Mouse (Mus musculus) midbrain, embryonic 11.5 days (tissue): Measurements from ENCODE around the gene Btrc. TPM values are rescaled to one million over a fixed set of nuclear protein-coding genes. Genes with fewer than 3 reads are reported as not detected.
A peak's percentile ranks its signal among the peaks of the same experiment; 100 is the strongest.

ENCODE experiments used
- ATAC-seq: fragments of 200-750 bp; cut with Nextera tagmentation; 2 replicates; pipeline ENCODE4 v1.8.0; 2017; ENCODE audit warnings: moderate TSS enrichment, moderate library complexity; ENCODE audit not compliant: low FRiP score
- DNase-seq: peaks from one replicate; pipeline ENCODE4 v3.0.0; 2015; ENCODE audit warnings: low spot score; ENCODE audit errors: missing footprints
- H3K27ac ChIP-seq: fragments of 300-500 bp; sonication (generic); 2 replicates; pipeline ENCODE4 v1.5.1; 2014; ENCODE audit warnings: low read depth, low read length
- H3K27me3 ChIP-seq: fragments of 300-500 bp; sonication (generic); 2 replicates; pipeline ENCODE4 v1.6.1; 2014; ENCODE audit warnings: mild to moderate bottlenecking, low read length, moderate library complexity, mixed read lengths; ENCODE audit not compliant: control insufficient read depth, insufficient read depth
- H3K36me3 ChIP-seq: fragments of 300-500 bp; sonication (generic); 2 replicates; pipeline ENCODE4 v1.6.1; 2014; ENCODE audit warnings: mild to moderate bottlenecking, low read length, moderate library complexity, mixed read lengths; ENCODE audit not compliant: control insufficient read depth, insufficient read depth
- H3K4me1 ChIP-seq: fragments of 300-500 bp; sonication (generic); 2 replicates; pipeline ENCODE4 v1.6.1; 2014; ENCODE audit warnings: low read length; ENCODE audit not compliant: control insufficient read depth, insufficient read depth
- H3K4me2 ChIP-seq: fragments of 300-500 bp; sonication (generic); 2 replicates; pipeline ENCODE4 v1.6.1; 2014; ENCODE audit warnings: mild to moderate bottlenecking, moderate library complexity
- H3K4me3 ChIP-seq: fragments of 300-500 bp; sonication (generic); 2 replicates; pipeline ENCODE4 v1.5.1; 2014; ENCODE audit warnings: low read depth, low read length
- H3K9ac ChIP-seq: fragments of 300-500 bp; sonication (generic); 2 replicates; pipeline ENCODE4 v1.6.1; 2014; ENCODE audit warnings: low read length
- H3K9me3 ChIP-seq: fragments of 300-500 bp; sonication (generic); 2 replicates; pipeline ENCODE4 v1.6.1; 2016; ENCODE audit warnings: low read length; ENCODE audit not compliant: control insufficient read depth
- WGBS: fragments of 180-500 bp; shearing (Covaris S2); extraction: QIAGEN DNeasy Blood & Tissue Kit; methylation state at CpG from one replicate; pipeline ENCODE4 v1.1.7; 2014; 5-methylcytosine and 5-hydroxymethylcytosine counted together
- polyA plus RNA-seq: library from polyadenylated mRNA; unstranded; fragments of >200 nt; fragmentation: Nextera tagmentation; extraction: Ambion mirVana; gene quantifications from 2 replicates; pipeline ENCODE4 v1.2.1, GENCODE M21; 2014

Btrc gene
- polyA plus RNA-seq, 1 experiment from 2014 or later = 49.5 TPM

DNA sequence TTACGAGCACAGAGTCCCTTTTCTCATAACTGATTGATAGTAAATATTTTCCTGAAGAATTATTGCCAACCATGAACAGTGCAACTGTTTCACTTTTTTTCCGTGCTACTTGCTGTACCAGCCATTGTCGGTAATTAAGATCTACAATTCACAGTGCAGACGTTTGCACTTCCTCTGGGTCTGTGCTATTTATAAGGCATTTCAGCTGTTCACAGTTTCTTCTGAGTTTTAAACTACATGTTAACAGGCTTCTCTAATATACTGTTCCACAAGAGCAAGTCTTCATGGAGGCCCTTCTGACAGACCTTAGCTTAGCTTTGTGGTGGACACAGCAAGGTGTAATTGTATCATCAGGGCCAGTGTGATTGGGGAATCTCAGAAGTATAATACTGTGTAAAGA, 111.2 kb downstream of the Btrc start:
- Histone ChIP-seq H3K9me3 (no peaks in the 10 kb centered on the region), H3K4me2 (no peak overlapping the region), H3K27me3 (peaks cover 2% of the 10 kb centered on the region; the same call in 1 of the 2 replicates), H3K36me3 (no peaks in the 10 kb centered on the region), H3K4me1 (peaks cover 10% of the 10 kb centered on the region), H3K9ac (no peak overlapping the region), H3K27ac (no peak overlapping the region), H3K4me3 (no peak overlapping the region)
- WGBS = 84% methylated on average over 4 of the region's 4 CpGs
- no peak for DNase-seq
- ATAC-seq = no peak

DNA sequence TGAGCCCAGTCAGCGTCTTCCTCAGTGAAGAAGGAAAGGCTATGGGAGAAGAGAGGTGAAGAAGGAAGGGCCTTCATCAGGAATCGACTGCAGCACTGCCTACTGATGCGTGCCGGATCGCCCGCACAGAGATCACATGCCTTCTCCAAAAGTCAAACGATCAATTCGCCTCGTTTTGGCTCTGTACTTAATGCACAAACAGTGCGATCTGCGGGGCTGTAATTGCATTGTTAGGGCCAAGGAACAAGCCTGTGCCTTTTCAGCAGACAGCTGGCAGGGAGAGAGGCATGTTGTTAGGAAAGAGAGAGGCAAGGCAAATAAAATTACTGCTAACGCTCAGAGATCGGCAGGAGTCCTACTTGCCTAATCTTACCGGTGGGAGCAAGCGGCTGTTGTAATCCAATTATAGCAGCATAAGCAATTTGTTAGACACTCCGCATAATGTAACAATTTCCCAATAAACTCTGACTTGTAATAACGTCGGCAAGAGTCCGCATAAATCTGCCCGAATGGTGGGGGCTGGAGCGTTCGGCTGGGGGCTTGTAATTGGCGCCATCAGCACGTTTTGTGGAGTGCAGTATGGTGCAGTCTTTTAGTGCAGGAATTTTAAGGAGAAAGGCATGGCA, 112.5 kb downstream of the Btrc start:
- peak; percentile 86 for DNase-seq
- Histone ChIP-seq H3K9me3 (no peaks in the 10 kb centered on the region), H3K4me2 (no peak overlapping the region), H3K4me3 (no peak overlapping the region), H3K9ac (no peak overlapping the region), H3K4me1 (peaks cover 10% of the 10 kb centered on the region), H3K27me3 (peaks cover 2% of the 10 kb centered on the region; the same call in 1 of the 2 replicates), H3K36me3 (no peaks in the 10 kb centered on the region), H3K27ac (no peak overlapping the region)
- no peak for ATAC-seq
- 42% methylated on average over 24 of the region's 24 CpGs for WGBS

GRCm38 (mm10) chr19:45479548-45479947, 116.0 kb downstream of the Btrc start:
- ATAC-seq (no peak), DNase-seq (peak; percentile 66)
- no peak overlapping the region for H3K4me2 ChIP-seq
- no peak overlapping the region for H3K9ac ChIP-seq
- no peaks in the 10 kb centered on the region for H3K36me3 ChIP-seq
- no peaks in the 10 kb centered on the region for H3K9me3 ChIP-seq
- peaks cover 2% of the 10 kb centered on the region; the same call in 1 of the 2 replicates for H3K27me3 ChIP-seq
- H3K27ac ChIP-seq = no peak overlapping the region
- H3K4me1 ChIP-seq = peaks cover 10% of the 10 kb centered on the region
- no peak overlapping the region for H3K4me3 ChIP-seq
- 90% methylated on average over 6 of the region's 6 CpGs for WGBS

GRCm38 (mm10) chr19:45480490-45480889, 117.0 kb downstream of the Btrc start:
- H3K4me1 ChIP-seq = peaks cover 10% of the 10 kb centered on the region
- no peak overlapping the region for H3K4me3 ChIP-seq
- DNase-seq = peak; percentile 49
- H3K36me3 ChIP-seq = no peaks in the 10 kb centered on the region
- ATAC-seq = no peak
- no peak overlapping the region for H3K9ac ChIP-seq
- 87% methylated on average over 2 of the region's 2 CpGs for WGBS
- H3K27me3 ChIP-seq = peaks cover 1% of the 10 kb centered on the region; the same call in 1 of the 2 replicates
- no peak overlapping the region for H3K4me2 ChIP-seq
- no peak overlapping the region for H3K27ac ChIP-seq
- H3K9me3 ChIP-seq = no peaks in the 10 kb centered on the region

DNA sequence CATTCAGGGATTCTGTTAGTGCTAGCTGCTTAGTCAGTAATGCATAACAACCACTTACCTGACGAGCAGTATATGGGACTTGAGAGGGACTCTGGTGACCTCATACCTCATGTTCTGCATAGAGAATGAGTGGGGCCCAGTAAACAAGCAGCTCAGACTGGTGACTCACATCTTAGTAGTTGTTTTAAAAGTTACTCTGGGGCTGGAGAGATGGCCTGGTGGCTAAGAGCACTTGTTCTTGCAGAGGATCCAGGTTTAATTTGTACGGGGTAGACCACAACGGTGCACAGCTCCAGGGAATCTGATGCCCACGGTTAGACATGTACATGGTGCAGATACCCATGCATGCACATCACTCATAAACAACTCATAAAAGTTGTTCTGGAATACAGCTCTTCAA, 117.4 kb downstream of the Btrc start:
- Histone ChIP-seq H3K36me3 (no peaks in the 10 kb centered on the region), H3K4me2 (no peak overlapping the region), H3K9me3 (no peaks in the 10 kb centered on the region), H3K27me3 (no peaks in the 10 kb centered on the region), H3K4me3 (no peak overlapping the region), H3K9ac (no peak overlapping the region), H3K27ac (no peak overlapping the region), H3K4me1 (peaks cover 6% of the 10 kb centered on the region)
- DNase-seq (no peak), ATAC-seq (no peak)
- WGBS = 91% methylated on average over 4 of the region's 4 CpGs

GRCm38 (mm10) chr19:45483470-45483869, 119.9 kb downstream of the Btrc start:
- ATAC-seq (no peak), DNase-seq (peak; percentile 82)
- Histone ChIP-seq H3K9me3 (no peaks in the 10 kb centered on the region), H3K9ac (no peak overlapping the region), H3K27me3 (no peaks in the 10 kb centered on the region), H3K4me1 (no peaks in the 10 kb centered on the region), H3K27ac (no peak overlapping the region), H3K36me3 (no peaks in the 10 kb centered on the region), H3K4me3 (no peak overlapping the region), H3K4me2 (no peak overlapping the region)
- 75% methylated on average over 2 of the region's 2 CpGs for WGBS

GRCm38 (mm10) chr19:45486206-45486991, 122.9 kb downstream of the Btrc start:
- no peaks in the 10 kb centered on the region for H3K27me3 ChIP-seq
- H3K4me1 ChIP-seq = no peaks in the 10 kb centered on the region
- no peak overlapping the region for H3K9ac ChIP-seq
- ATAC-seq (no peak), DNase-seq (peak; percentile 81)
- H3K36me3 ChIP-seq = no peaks in the 10 kb centered on the region
- WGBS = 93% methylated on average over 6 of the region's 6 CpGs
- H3K27ac ChIP-seq = no peak overlapping the region
- no peaks in the 10 kb centered on the region for H3K9me3 ChIP-seq
- no peak overlapping the region for H3K4me3 ChIP-seq
- H3K4me2 ChIP-seq = no peak overlapping the region

DNA sequence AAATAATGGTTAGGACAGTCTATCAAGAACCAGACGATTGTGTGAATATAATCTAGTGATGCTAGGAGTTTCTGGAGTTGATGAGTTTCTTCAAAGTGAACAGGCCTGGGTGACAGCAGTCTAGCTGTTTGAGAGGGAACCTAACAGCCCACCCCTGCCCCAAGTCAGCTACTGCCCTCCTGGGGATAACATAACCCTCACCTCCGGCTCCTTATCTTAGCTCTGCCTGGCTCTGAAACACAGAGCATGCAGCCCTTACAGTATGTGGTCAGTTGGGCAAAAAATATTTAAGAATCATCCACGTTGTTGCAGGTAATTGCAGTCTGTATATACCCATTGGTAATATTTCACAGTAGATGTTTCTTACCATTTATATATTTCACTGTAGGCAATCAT, 123.5 kb downstream of the Btrc start:
- DNase-seq (peak; percentile 23), ATAC-seq (no peak)
- Histone ChIP-seq H3K9me3 (no peaks in the 10 kb centered on the region), H3K4me3 (no peak overlapping the region), H3K36me3 (no peaks in the 10 kb centered on the region), H3K9ac (no peak overlapping the region), H3K4me1 (no peaks in the 10 kb centered on the region), H3K27me3 (no peaks in the 10 kb centered on the region), H3K4me2 (no peak overlapping the region), H3K27ac (no peak overlapping the region)
- WGBS = 91% methylated on average over 3 of the region's 3 CpGs

DNA sequence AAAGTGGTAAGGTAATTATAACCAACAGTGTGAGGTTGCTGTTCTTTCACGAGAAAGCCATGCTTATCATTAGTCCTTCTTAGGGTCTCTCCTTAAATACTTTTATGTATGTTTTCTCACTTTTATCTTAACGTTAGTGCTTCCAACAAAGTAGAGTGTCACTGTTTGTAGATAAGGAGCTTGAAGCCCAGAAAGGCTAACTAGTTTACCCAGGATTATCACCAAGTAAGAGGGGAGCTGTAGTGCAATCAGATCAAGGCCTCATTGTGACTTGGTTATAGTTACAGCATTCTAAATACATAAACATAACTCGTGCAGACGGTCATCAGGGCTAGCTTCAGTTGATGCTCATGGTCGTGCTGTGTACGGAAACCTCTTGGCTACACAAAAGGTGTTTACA, 126.4 kb downstream of the Btrc start:
- ATAC-seq = no peak
- WGBS = 91% methylated on average over 6 of the region's 6 CpGs
- no peak for DNase-seq
- H3K36me3 ChIP-seq = no peaks in the 10 kb centered on the region
- no peaks in the 10 kb centered on the region for H3K9me3 ChIP-seq
- H3K4me2 ChIP-seq = no peak overlapping the region
- H3K27ac ChIP-seq = no peak overlapping the region
- no peaks in the 10 kb centered on the region for H3K4me1 ChIP-seq
- H3K4me3 ChIP-seq = no peak overlapping the region
- H3K27me3 ChIP-seq = no peaks in the 10 kb centered on the region
- no peak overlapping the region for H3K9ac ChIP-seq
